Mouse (Mus musculus) heart, postnatal 0 days (tissue): ENCODE results near the gene Macrod1.

ENCODE experiments used
- CTCF ChIP-seq: IDR thresholded peaks from 2 replicates; pipeline ENCODE4 v1.5.1; 2016; ENCODE audit warnings: antibody characterized with exemption, control low read depth, low read depth
- EP300 ChIP-seq: IDR thresholded peaks from 2 replicates; pipeline ENCODE4 v1.6.1; 2016; ENCODE audit warnings: antibody characterized with exemption, low read depth

- TF ChIP-seq CTCF = no peak
- no peak for TF ChIP-seq EP300
Measured at GRCm38 (mm10) chr19:7110097-7110496, 53.5 kb downstream of the Macrod1 start.
